Mouse (Mus musculus) left cerebral cortex, adult 8-10 months (tissue): Measurements from ENCODE around the gene Csmd2. TPM values are rescaled to one million over a fixed set of nuclear protein-coding genes. Genes with fewer than 3 reads are reported as not detected.

Experiments used
- DNase-seq, 2 experiments: peaks; one replicate each; pipeline ENCODE4 v3.0.0; 2022; ENCODE audit warnings: low spot score in 2 of 2
- total RNA-seq, 4 experiments: library from RNA; stranded (reverse); gene quantifications; 2 replicates each; pipeline ENCODE4 v1.2.4; 2022

Gene Csmd2
- total RNA-seq, 4 experiments from 2014 or later, result 42.5 to 52.4 (median 47.7) TPM

- no peak for DNase-seq
These were observed 147.5 kb downstream of the Csmd2 start for GRCm38 (mm10) chr4:128135014-128135622.

- DNase-seq, result no peak
These were observed 152.3 kb downstream of the Csmd2 start for GRCm38 (mm10) chr4:128139991-128140390.

- no peak for DNase-seq
These were observed 153.8 kb downstream of the Csmd2 start for GRCm38 (mm10) chr4:128141161-128142101.

GRCm38 (mm10) chr4:128142279-128142678 is 154.6 kb downstream of the Csmd2 start:
- DNase-seq, result no peak

GRCm38 (mm10) chr4:128143147-128143546 is 155.5 kb downstream of the Csmd2 start:
- DNase-seq, result no peak

GRCm38 (mm10) chr4:128149524-128149923 is 161.9 kb downstream of the Csmd2 start:
- no peak for DNase-seq

- DNase-seq, result no peak
These were observed 164.4 kb downstream of the Csmd2 start for GRCm38 (mm10) chr4:128152066-128152465.

- no peak for DNase-seq
These were observed 165.5 kb downstream of the Csmd2 start for GRCm38 (mm10) chr4:128153144-128153543.

GRCm38 (mm10) chr4:128155226-128155625 is 167.6 kb downstream of the Csmd2 start:
- DNase-seq, result no peak

- DNase-seq, result no peak
These were observed 173.0 kb downstream of the Csmd2 start for GRCm38 (mm10) chr4:128160656-128161055.

GRCm38 (mm10) chr4:128170181-128170580 is 182.5 kb downstream of the Csmd2 start:
- DNase-seq, result no peak

- no peak for DNase-seq
These were observed 183.6 kb downstream of the Csmd2 start for GRCm38 (mm10) chr4:128171233-128171632.

GRCm38 (mm10) chr4:128171701-128172100 is 184.0 kb downstream of the Csmd2 start:
- no peak for DNase-seq

- DNase-seq, result no peak
These were observed 191.3 kb downstream of the Csmd2 start for GRCm38 (mm10) chr4:128178974-128179373.

- DNase-seq, result no peak
These were observed 191.9 kb downstream of the Csmd2 start for GRCm38 (mm10) chr4:128179581-128179980.

- no peak for DNase-seq
These were observed 197.1 kb downstream of the Csmd2 start for GRCm38 (mm10) chr4:128184747-128185146.

- no peak for DNase-seq
These were observed 206.8 kb downstream of the Csmd2 start for GRCm38 (mm10) chr4:128194454-128194853.

- no peak for DNase-seq
These were observed 230.4 kb downstream of the Csmd2 start for GRCm38 (mm10) chr4:128217991-128218595.

- DNase-seq, result no peak
These were observed 236.8 kb downstream of the Csmd2 start for GRCm38 (mm10) chr4:128224453-128224852.

GRCm38 (mm10) chr4:128227377-128228316 is 240.0 kb downstream of the Csmd2 start:
- DNase-seq, result no peak

- peak in 1 of 2 experiments; percentile 31 for DNase-seq
These were observed 245.8 kb downstream of the Csmd2 start for GRCm38 (mm10) chr4:128233458-128233857.
